Mouse (Mus musculus) limb, embryonic 10.5 days (tissue): Measurements from ENCODE around the gene Tm4sf5. TPM values are rescaled to one million over a fixed set of nuclear protein-coding genes. Genes with fewer than 3 reads are reported as not detected.
A peak's percentile ranks its signal among the peaks of the same experiment; 100 is the strongest.
"Not testable (repeated sequence)": the region's sequence is repeated elsewhere in the genome, so short reads cannot be mapped to it uniquely, and the experiment has no call there.

ENCODE experiments used
- DNase-seq: peaks from one replicate; pipeline ENCODE4 v3.0.0-alpha.2; 2017; ENCODE audit warnings: low spot score
- H3K27ac ChIP-seq: fragments of 300-500 bp; sonication (generic); 2 replicates; pipeline ENCODE4 v1.5.1; 2016; ENCODE audit warnings: mild to moderate bottlenecking
- H3K27me3 ChIP-seq: fragments of 300-500 bp; sonication (generic); 2 replicates; pipeline ENCODE4 v1.6.1; 2016; ENCODE audit warnings: low read depth, mild to moderate bottlenecking; ENCODE audit not compliant: poor library complexity, severe bottlenecking
- H3K36me3 ChIP-seq: fragments of 300-500 bp; sonication (generic); 2 replicates; pipeline ENCODE4 v1.6.1; 2016; ENCODE audit warnings: mild to moderate bottlenecking, moderate library complexity
- H3K4me1 ChIP-seq: fragments of 300-500 bp; sonication (generic); 2 replicates; pipeline ENCODE4 v1.6.1; 2016
- H3K4me3 ChIP-seq: fragments of 300-500 bp; sonication (generic); 2 replicates; pipeline ENCODE4 v1.5.1; 2016; ENCODE audit warnings: mild to moderate bottlenecking, moderate library complexity
- H3K9me3 ChIP-seq: fragments of 300-500 bp; sonication (generic); replicated peaks from 2 replicates; pipeline ENCODE4 v1.6.1; 2016; ENCODE audit warnings: mild to moderate bottlenecking
- WGBS: fragments of 180-500 bp; shearing (Covaris S2); methylation state at CpG from one replicate; pipeline ENCODE4 v1.1.7; 2016; 5-methylcytosine and 5-hydroxymethylcytosine counted together
- polyA plus RNA-seq: library from polyadenylated mRNA; unstranded; fragments of >200 nt; fragmentation: Nextera tagmentation; extraction: Ambion mirVana; gene quantifications from 2 replicates; pipeline ENCODE4 v1.2.1, GENCODE M21; 2016

Gene Tm4sf5
- polyA plus RNA-seq = 0.98 and 1.2 TPM in 2 replicates

DNA sequence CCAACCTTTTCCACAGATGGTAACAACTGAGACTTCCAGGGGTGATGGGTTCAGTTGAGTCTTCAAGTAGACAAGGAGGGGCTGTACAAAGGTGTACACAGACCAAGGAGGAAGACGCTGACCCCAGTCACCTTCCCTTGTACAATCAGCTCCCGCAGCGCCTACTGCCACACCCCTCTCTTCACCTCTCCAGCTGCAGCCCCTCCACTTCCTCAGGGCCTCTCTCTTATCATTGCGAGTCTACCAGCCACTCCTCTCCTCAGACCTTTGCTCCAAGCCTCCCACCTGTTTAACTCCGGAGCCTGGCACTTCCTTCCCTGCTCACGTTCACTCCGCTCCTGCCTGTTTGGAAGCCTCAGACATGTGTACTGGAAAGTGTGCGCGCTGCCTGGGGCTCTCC is at the start of gene Tm4sf5:
Gene Tm4sf5, plus strand, starts transcription at position 275 of the 400 bp plus-strand sequence.
- Histone ChIP-seq H3K36me3 (no peaks in the 10 kb centered on the region), H3K9me3 (no peaks in the 10 kb centered on the region), H3K4me1 (peaks cover 5% of the 10 kb centered on the region), H3K27me3 (peaks cover 30% of the 10 kb centered on the region), H3K4me3 (no peak within 1 kb of the TSS), H3K27ac (no peak within 1 kb of the TSS)
- no peak for DNase-seq
- WGBS = 80% methylated on average over 9 of the region's 9 CpGs

DNA sequence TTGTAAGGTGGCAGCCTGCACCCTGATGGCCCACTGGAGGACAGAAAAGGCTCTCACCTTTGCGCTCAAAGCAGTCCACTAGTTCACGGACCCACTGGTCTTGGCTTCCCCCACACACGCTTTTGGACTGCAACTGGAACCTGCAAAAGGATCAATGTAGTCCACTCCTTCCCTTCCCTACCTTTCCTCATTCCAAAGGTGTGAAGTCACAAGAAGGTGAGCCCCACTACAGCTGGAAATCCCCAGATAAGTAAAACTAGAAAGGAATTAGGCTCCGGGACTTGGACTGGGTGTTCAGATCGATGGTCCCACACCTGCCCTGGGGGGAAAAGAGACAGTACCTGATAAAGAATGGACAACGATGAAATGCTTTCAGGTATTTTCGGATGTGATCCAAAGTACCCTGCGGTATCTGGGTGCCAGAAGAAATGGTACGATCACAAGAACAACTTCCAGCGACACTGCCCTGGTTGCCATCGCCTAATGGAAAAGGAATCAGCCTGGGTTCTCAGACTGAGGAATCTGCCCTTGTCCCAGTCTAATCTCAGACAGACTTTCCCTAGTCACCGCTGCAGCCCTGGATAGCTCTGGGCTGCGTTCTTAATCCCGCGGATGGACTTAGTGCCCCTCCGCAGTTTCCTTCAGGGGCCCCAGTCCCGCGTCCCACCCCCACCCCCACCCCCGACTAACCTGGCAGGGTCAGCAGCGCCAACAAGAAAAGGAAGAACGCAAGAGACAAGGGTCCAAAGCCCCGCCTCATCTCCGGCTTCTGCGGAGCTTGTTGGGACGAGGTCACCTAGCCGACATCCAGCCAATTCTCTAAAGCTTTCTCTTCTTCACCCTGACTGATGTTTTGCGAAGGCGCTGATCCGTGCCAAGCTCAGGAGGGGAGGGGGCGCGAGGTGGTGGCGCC is 46.1 kb upstream of the Tm4sf5 start, which contains the start of gene Zmynd15:
Gene Zmynd15, plus strand, starts transcription at position 746 of the 913 bp plus-strand sequence.
- Histone ChIP-seq H3K9me3 (no peaks in the 10 kb centered on the region), H3K4me3 (peak within 1 kb of the TSS; percentile 64), H3K36me3 (peaks cover 8% of the 10 kb centered on the region), H3K27me3 (peaks cover 63% of the 10 kb centered on the region), H3K27ac (peak within 1 kb of the TSS; percentile 61; the same call in 1 of the 2 replicates), H3K4me1 (peaks cover 12% of the 10 kb centered on the region)
- DNase-seq = no peak
- 18% methylated on average over 32 of the region's 32 CpGs for WGBS

DNA sequence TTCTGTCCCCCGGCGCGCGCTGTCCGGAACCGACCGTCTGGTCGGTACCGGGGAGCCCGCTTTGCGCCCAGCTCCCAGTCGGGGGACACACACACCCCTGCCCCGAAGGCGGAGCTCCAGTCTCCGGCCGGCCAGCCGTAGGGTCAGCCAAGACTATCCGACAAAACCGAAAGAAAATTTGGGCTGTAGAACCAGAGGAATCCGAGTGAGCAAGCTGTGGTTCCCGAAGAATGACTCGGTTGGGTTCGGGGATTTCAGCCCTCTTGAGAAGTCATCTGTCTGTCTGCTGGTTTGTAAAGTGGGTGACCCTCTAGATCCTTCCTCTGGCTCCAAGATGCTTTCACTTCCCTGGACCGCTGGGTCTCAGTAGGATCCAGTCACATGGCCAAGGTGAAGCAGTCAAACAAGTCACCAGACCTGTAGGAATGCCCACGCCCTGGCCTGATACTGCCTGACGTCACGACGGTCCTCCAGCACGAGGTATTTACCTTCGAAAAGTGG is 45.4 kb upstream of the Tm4sf5 start, which contains the start of gene Cxcl16:
Gene Cxcl16, minus strand, starts transcription at position 384 of the 501 bp plus-strand sequence.
- H3K9me3 ChIP-seq = no peaks in the 10 kb centered on the region
- H3K4me3 ChIP-seq = peak within 1 kb of the TSS; percentile 64
- peaks cover 12% of the 10 kb centered on the region for H3K4me1 ChIP-seq
- H3K27me3 ChIP-seq = peaks cover 70% of the 10 kb centered on the region
- WGBS = 4% methylated on average over 30 of the region's 30 CpGs
- DNase-seq = peak; percentile 48
- H3K27ac ChIP-seq = peak within 1 kb of the TSS; percentile 61; the same call in 1 of the 2 replicates
- H3K36me3 ChIP-seq = peaks cover 8% of the 10 kb centered on the region

GRCm38 (mm10) chr11:70463970-70464369 is 41.1 kb upstream of the Tm4sf5 start:
- Histone ChIP-seq H3K27me3 (peaks cover 83% of the 10 kb centered on the region), H3K4me3 (no peak overlapping the region), H3K4me1 (peaks cover 22% of the 10 kb centered on the region), H3K9me3 (no peaks in the 10 kb centered on the region), H3K36me3 (no peaks in the 10 kb centered on the region), H3K27ac (no peak overlapping the region)
- 80% methylated on average over 5 of the region's 5 CpGs for WGBS
- DNase-seq = no peak

- Histone ChIP-seq H3K4me3 (0 out of 2 replicates have a peak overlapping the region, but pooled peaks have one; percentile 11), H3K27ac (peak overlapping the region; percentile 53; the same call in 1 of the 2 replicates), H3K4me1 (peaks cover 12% of the 10 kb centered on the region), H3K9me3 (no peaks in the 10 kb centered on the region), H3K36me3 (no peaks in the 10 kb centered on the region), H3K27me3 (peaks cover 71% of the 10 kb centered on the region)
- DNase-seq = no peak
- WGBS = 21% methylated on average over 16 of the region's 16 CpGs
Measured at GRCm38 (mm10) chr11:70465211-70465610, 39.8 kb upstream of the Tm4sf5 start.

GRCm38 (mm10) chr11:70465824-70466223 is 39.2 kb upstream of the Tm4sf5 start:
- Histone ChIP-seq H3K27ac (peak overlapping the region; percentile 53; the same call in 1 of the 2 replicates), H3K9me3 (no peaks in the 10 kb centered on the region), H3K36me3 (no peaks in the 10 kb centered on the region), H3K4me3 (peak overlapping the region; percentile 35), H3K4me1 (peaks cover 12% of the 10 kb centered on the region), H3K27me3 (peaks cover 65% of the 10 kb centered on the region)
- DNase-seq = peak; percentile 48
- 18% methylated on average over 23 of the region's 23 CpGs for WGBS

DNA sequence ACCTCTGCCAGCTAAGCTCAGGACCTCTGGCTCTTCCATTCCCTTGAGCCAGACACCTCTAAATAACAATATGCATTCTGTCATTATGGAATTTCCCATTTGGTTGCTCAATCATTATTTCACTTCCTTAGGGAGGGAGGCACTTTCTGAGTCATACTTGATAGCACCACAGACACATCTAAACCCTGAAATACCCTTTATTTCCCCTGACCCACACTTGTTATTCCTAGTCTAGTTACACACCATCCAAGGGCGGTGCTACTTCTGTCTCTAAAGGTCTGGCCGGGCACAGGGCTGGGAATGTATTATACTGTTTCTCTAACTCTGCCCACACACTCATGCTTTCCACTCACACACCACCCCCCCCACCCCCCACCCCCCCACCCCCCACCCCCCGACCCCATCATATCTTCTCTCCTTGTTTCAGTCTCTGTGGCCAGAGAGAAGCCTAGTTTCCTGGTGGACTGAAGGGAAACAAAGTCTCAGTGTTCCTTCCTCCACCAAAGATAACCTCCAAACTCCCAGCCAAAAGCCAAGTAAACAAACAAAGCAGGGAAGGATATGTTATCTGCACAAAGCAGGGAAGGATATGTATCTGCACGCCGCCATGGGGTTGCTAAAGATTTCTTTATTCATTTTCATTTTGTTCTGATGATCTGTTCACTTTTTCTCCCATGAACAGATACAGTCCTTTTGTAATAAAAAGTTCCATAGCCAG is 37.0 kb upstream of the Tm4sf5 start:
- WGBS = 83% methylated on average over 5 of the region's 5 CpGs
- no peak overlapping the region for H3K27ac ChIP-seq
- no peaks in the 10 kb centered on the region for H3K9me3 ChIP-seq

GRCm38 (mm10) chr11:70469764-70470163 is 35.3 kb upstream of the Tm4sf5 start:
- Histone ChIP-seq H3K4me3 (no peak overlapping the region), H3K4me1 (peaks cover 12% of the 10 kb centered on the region), H3K27ac (no peak overlapping the region), H3K36me3 (no peaks in the 10 kb centered on the region), H3K9me3 (no peaks in the 10 kb centered on the region), H3K27me3 (peaks cover 26% of the 10 kb centered on the region)
- WGBS = 89% methylated on average over 3 of the region's 3 CpGs
- DNase-seq = no peak

More for the DNA sequence above, 37.0 kb upstream of the Tm4sf5 start:
- Histone ChIP-seq H3K36me3 (no peaks in the 10 kb centered on the region), H3K27me3 (peaks cover 43% of the 10 kb centered on the region), H3K4me1 (peaks cover 12% of the 10 kb centered on the region), H3K4me3 (no peak overlapping the region)
- no peak for DNase-seq

GRCm38 (mm10) chr11:70472716-70473115 is 32.3 kb upstream of the Tm4sf5 start:
- Histone ChIP-seq H3K4me3 (no peak overlapping the region), H3K27me3 (no peaks in the 10 kb centered on the region), H3K9me3 (no peaks in the 10 kb centered on the region), H3K27ac (no peak overlapping the region), H3K36me3 (no peaks in the 10 kb centered on the region), H3K4me1 (no peaks in the 10 kb centered on the region)
- no peak for DNase-seq

- not testable (repeated sequence) for H3K27me3 ChIP-seq, H3K27ac ChIP-seq, H3K9me3 ChIP-seq, H3K4me3 ChIP-seq, H3K36me3 ChIP-seq, DNase-seq, H3K4me1 ChIP-seq
- WGBS = 93% methylated on average over 5 of the region's 5 CpGs
Measured at GRCm38 (mm10) chr11:70473291-70473690, 31.8 kb upstream of the Tm4sf5 start.

- Histone ChIP-seq H3K9me3 (no peaks in the 10 kb centered on the region), H3K4me3 (no peak overlapping the region), H3K27ac (no peak overlapping the region), H3K27me3 (no peaks in the 10 kb centered on the region), H3K4me1 (no peaks in the 10 kb centered on the region), H3K36me3 (no peaks in the 10 kb centered on the region)
- 82% methylated on average over 12 of the region's 12 CpGs for WGBS
- no peak for DNase-seq
Measured at GRCm38 (mm10) chr11:70474872-70475534, 30.0 kb upstream of the Tm4sf5 start.

DNA sequence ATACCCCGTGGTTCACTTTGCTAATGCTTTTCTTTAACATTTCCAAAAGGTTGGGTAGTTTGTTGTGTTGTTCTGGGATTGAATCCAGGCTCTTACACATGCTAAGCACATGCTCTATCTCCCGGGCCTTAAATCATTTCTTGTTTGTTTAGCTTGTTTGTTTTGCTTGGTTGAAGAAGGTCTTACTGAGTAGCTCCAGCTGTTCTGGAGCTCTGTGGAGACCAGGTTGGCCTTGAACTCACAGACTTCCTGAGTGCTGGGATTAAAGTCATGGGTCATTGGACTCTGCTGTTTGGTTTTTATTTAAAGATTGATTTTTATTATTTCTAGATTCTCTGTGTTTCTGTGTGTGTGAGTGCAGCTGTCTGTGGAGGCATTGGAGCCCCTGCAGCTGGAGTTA is 19.5 kb upstream of the Tm4sf5 start:
- no peak overlapping the region for H3K27ac ChIP-seq
- no peaks in the 10 kb centered on the region for H3K36me3 ChIP-seq
- H3K27me3 ChIP-seq = no peaks in the 10 kb centered on the region
- no peaks in the 10 kb centered on the region for H3K4me1 ChIP-seq
- no peaks in the 10 kb centered on the region for H3K9me3 ChIP-seq
- WGBS = 71% methylated on average over 2 of the region's 2 CpGs
- no peak for DNase-seq
- no peak overlapping the region for H3K4me3 ChIP-seq
